Mouse (Mus musculus): ENCODE results near the gene Sdk2. TPM values are rescaled to one million over a fixed set of nuclear protein-coding genes. Genes with fewer than 3 reads are reported as not detected.
A peak's percentile ranks its signal among the peaks of the same experiment; 100 is the strongest.

The Sdk2 gene
- total and polyA plus RNA-seq, 2 experiments from 2014 or later: 1.9 to 18.5 TPM

- H3K4me3 ChIP-seq (ENCODE audit: low read depth, low read length): no peak overlapping the region
- H3K4me2 ChIP-seq (ENCODE audit: low read depth): no peak overlapping the region; the same call in 1 of the 2 replicates
- no peak overlapping the region for H3K27ac ChIP-seq (ENCODE audit: low read depth, low read length)
- H3K9me3 ChIP-seq (ENCODE audit: low read length): no peaks in the 10 kb centered on the region
- ATAC-seq (peak; percentile 92), DNase-seq (peak; percentile 79)
- H3K4me1 ChIP-seq (ENCODE audit: insufficient read depth): peaks cover 14% of the 10 kb centered on the region
- H3K27me3 ChIP-seq (ENCODE audit: insufficient read depth, low read length): no peaks in the 10 kb centered on the region
- H3K9ac ChIP-seq: no peak overlapping the region
- no peaks in the 10 kb centered on the region for H3K36me3 ChIP-seq (ENCODE audit: insufficient read depth)
- WGBS: 27% methylated on average over 19 of the region's 19 CpGs
- TF ChIP-seq CTCF (IDR thresholded peaks at IDR 0.05; ENCODE audit: low read depth): no peak
These were observed 95.0 kb downstream of the Sdk2 start for GRCm38 (mm10) chr11:113971609-113972516.

- Histone ChIP-seq H3K27ac (ENCODE audit: low read depth, low read length) (no peak overlapping the region), H3K9ac (no peak overlapping the region), H3K36me3 (ENCODE audit: insufficient read depth) (no peaks in the 10 kb centered on the region), H3K4me1 (ENCODE audit: insufficient read depth) (peaks cover 14% of the 10 kb centered on the region), H3K27me3 (ENCODE audit: insufficient read depth, low read length) (no peaks in the 10 kb centered on the region), H3K4me2 (ENCODE audit: low read depth) (no peak overlapping the region), H3K4me3 (ENCODE audit: low read depth, low read length) (no peak overlapping the region), H3K9me3 (ENCODE audit: low read length) (no peaks in the 10 kb centered on the region; the same call in 1 of the 2 replicates)
- peak; percentile 32 for DNase-seq
- TF ChIP-seq CTCF (IDR thresholded peaks at IDR 0.05; ENCODE audit: low read depth): no peak
- ATAC-seq: no peak; the same call in 1 of the 2 replicates
- 28% methylated on average over 2 of the region's 2 CpGs for WGBS
These were observed 96.8 kb downstream of the Sdk2 start for GRCm38 (mm10) chr11:113970026-113970425.

DNA sequence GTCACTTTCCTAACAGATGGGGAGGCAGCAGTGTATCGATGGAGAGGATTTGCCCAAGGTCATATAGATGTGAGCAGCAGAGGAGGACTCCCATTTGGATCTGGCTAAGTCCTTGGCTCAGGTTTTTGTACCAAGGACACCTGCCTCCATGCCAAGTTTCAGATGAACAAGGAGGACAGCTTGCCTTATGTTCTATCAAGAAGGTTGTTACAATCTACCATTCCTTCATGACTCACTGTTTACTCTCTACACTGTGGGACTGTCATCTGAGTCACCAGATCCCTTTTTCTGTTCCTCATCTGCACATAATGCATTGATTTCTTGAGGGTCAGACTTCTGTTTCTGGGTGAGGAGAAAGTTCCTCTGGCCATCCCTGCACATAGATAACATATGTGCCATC, 101.6 kb downstream of the Sdk2 start:
- no peak overlapping the region for H3K9ac ChIP-seq
- H3K4me1 ChIP-seq (ENCODE audit: insufficient read depth): no peaks in the 10 kb centered on the region
- WGBS: 100% methylated on average over 1 of the region's 1 CpGs
- no peak overlapping the region for H3K4me3 ChIP-seq (ENCODE audit: low read depth, low read length)
- TF ChIP-seq CTCF (IDR thresholded peaks at IDR 0.05; ENCODE audit: low read depth): no peak
- H3K27ac ChIP-seq (ENCODE audit: low read depth, low read length): no peak overlapping the region
- H3K36me3 ChIP-seq (ENCODE audit: insufficient read depth): no peaks in the 10 kb centered on the region
- H3K9me3 ChIP-seq (ENCODE audit: low read length): no peaks in the 10 kb centered on the region; the same call in 1 of the 2 replicates
- DNase-seq (no peak), ATAC-seq (no peak)
- H3K27me3 ChIP-seq (ENCODE audit: insufficient read depth, low read length): no peaks in the 10 kb centered on the region
- H3K4me2 ChIP-seq (ENCODE audit: low read depth): no peak overlapping the region

DNA sequence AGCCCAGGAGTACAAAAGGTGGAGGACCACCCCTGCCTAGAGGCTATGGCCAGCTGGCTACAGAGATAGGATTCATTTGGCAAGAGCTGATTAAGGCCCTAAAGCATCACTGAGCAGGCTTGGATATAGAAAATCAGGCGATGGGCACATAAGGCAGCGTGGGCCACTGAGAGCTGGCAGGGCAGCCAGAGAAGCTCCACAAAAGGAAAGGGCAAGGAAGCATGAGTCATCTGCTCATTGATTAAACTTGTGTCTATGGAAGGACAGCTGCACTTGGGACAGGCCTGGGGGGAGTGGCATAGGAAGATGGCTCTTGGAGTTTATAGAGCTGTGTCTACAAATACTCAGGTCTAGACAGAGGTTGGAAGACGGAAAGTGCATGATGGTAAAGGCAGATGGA, 104.1 kb downstream of the Sdk2 start:
- no peak overlapping the region for H3K4me3 ChIP-seq (ENCODE audit: low read depth, low read length)
- no peak overlapping the region for H3K27ac ChIP-seq (ENCODE audit: low read depth, low read length)
- no peaks in the 10 kb centered on the region for H3K4me1 ChIP-seq (ENCODE audit: insufficient read depth)
- H3K9ac ChIP-seq: no peak overlapping the region
- no peaks in the 10 kb centered on the region; the same call in 1 of the 2 replicates for H3K9me3 ChIP-seq (ENCODE audit: low read length)
- TF ChIP-seq CTCF (IDR thresholded peaks at IDR 0.05; ENCODE audit: low read depth): no peak
- no peak for ATAC-seq
- WGBS: 92% methylated on average over 3 of the region's 3 CpGs
- H3K36me3 ChIP-seq (ENCODE audit: insufficient read depth): no peaks in the 10 kb centered on the region
- H3K4me2 ChIP-seq (ENCODE audit: low read depth): no peak overlapping the region
- no peaks in the 10 kb centered on the region for H3K27me3 ChIP-seq (ENCODE audit: insufficient read depth, low read length)
- no peak for DNase-seq

DNA sequence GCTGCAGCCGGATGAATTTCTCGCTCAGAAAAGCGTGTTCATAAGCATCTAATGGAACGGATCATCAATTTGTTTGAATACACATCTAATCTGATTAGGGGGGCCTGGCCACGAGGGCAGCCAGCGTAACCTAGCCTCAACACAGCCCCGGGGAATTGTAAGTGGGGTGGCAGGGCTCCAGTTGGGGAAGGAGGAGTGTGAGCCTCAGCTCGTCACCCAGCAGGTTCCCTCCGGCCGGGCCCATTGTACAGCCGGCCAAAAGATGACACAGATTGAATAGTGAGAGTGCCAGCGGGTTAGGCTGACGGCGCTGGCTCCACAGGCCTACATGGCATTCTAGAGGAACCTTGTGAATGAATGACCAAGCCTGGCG, 115.2 kb downstream of the Sdk2 start:
- 17% methylated on average over 15 of the region's 15 CpGs for WGBS
- H3K4me2 ChIP-seq (ENCODE audit: low read depth): no peak overlapping the region

GRCm38 (mm10) chr11:113950904-113951615, 115.8 kb downstream of the Sdk2 start:
- no peak for DNase-seq
- H3K9ac ChIP-seq: 0 out of 2 replicates have a peak overlapping the region, but pooled peaks have one; percentile 18
- peaks cover 14% of the 10 kb centered on the region; the same call in 1 of the 2 replicates for H3K4me1 ChIP-seq (ENCODE audit: insufficient read depth)
- no peak overlapping the region for H3K4me3 ChIP-seq (ENCODE audit: low read depth, low read length)
- H3K27ac ChIP-seq (ENCODE audit: low read depth, low read length): no peak overlapping the region
- peak; percentile 28; the same call in 1 of the 2 replicates for ATAC-seq
- no peak for TF ChIP-seq CTCF (IDR thresholded peaks at IDR 0.05; ENCODE audit: low read depth)
- H3K36me3 ChIP-seq (ENCODE audit: insufficient read depth): no peaks in the 10 kb centered on the region
- no peaks in the 10 kb centered on the region for H3K27me3 ChIP-seq (ENCODE audit: insufficient read depth, low read length)
- no peaks in the 10 kb centered on the region for H3K9me3 ChIP-seq (ENCODE audit: low read length)
- WGBS: 24% methylated on average over 7 of the region's 7 CpGs
- H3K4me2 ChIP-seq (ENCODE audit: low read depth): no peak overlapping the region

More for the DNA sequence above, 115.2 kb downstream of the Sdk2 start:
- no peaks in the 10 kb centered on the region for H3K36me3 ChIP-seq (ENCODE audit: insufficient read depth)
- H3K27ac ChIP-seq (ENCODE audit: low read depth, low read length): no peak overlapping the region
- DNase-seq (no peak), ATAC-seq (peak; percentile 54)
- no peaks in the 10 kb centered on the region for H3K9me3 ChIP-seq (ENCODE audit: low read length)
- no peaks in the 10 kb centered on the region for H3K27me3 ChIP-seq (ENCODE audit: insufficient read depth, low read length)
- TF ChIP-seq CTCF (IDR thresholded peaks at IDR 0.05; ENCODE audit: low read depth): no peak
- H3K4me1 ChIP-seq (ENCODE audit: insufficient read depth): peaks cover 14% of the 10 kb centered on the region; the same call in 1 of the 2 replicates
- H3K9ac ChIP-seq: 0 out of 2 replicates have a peak overlapping the region, but pooled peaks have one; percentile 18
- H3K4me3 ChIP-seq (ENCODE audit: low read depth, low read length): no peak overlapping the region

Data from forebrain, postnatal 0 days (tissue).